Mouse (Mus musculus): ENCODE results near the gene Kcnip1.

DNA sequence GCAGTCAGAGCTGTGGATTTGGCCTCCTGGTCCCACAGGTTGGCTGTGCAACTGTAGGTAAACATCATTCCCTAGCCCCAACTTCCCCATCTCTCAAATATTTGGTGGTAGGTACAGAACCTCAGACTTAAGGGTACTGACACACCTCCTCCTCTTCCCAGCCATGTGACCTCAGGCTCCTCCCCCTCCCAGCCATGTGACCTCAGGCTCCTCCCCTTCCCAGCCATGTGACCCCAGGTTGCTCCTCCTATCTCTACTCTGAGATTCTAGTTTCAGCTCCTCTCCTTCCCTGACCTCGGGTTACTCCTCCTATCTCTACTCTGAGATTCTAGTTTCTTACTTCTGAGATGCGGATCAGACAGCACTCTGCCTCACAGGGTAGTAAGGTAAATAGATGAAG is 163.2 kb downstream of the Kcnip1 start:
- no peak for TF ChIP-seq CTCF (conservative IDR thresholded peaks at IDR 0.05 in 1 of 2, IDR thresholded peaks at IDR 0.05 in 1 of 2; ENCODE audit: low read depth in 2 of 2, low read length in 2 of 2)
- TF ChIP-seq BHLHE40 (IDR thresholded peaks at IDR 0.05; ENCODE audit: low read depth, low read length): no peak
- TF ChIP-seq POLR2A (IDR thresholded peaks at IDR 0.05; ENCODE audit: low read depth, low read length): no peak
- TF ChIP-seq ZKSCAN1 (IDR thresholded peaks at IDR 0.05; ENCODE audit: borderline replicate concordance, low read depth, low read length): no peak
- no peak for TF ChIP-seq CHD2 (IDR thresholded peaks at IDR 0.05; ENCODE audit: low read length)
- TF ChIP-seq ZC3H11A (IDR thresholded peaks at IDR 0.05; ENCODE audit: low read depth, low read length): no peak
- TF ChIP-seq NRF1 (IDR thresholded peaks at IDR 0.05; ENCODE audit: low read depth, low read length): no peak
- no peak for TF ChIP-seq MAFK (IDR thresholded peaks at IDR 0.05; ENCODE audit: insufficient replicate concordance, low read length)
- TF ChIP-seq GABPA (IDR thresholded peaks at IDR 0.05; ENCODE audit: insufficient replicate concordance, low read depth, low read length): no peak
